Mouse (Mus musculus) CH12F3 (cell line): Measurements from ENCODE around the gene Slc17a7.
"Not testable (repeated sequence)": the region's sequence is repeated elsewhere in the genome, so short reads cannot be mapped to it uniquely, and the experiment has no call there.

Experiments
- in situ Hi-C: fragments of 300-500 bp; cut with MboI; formaldehyde crosslinking; loops from 2 replicates; pipeline ENCODE4 v1.14.3; 2020; ENCODE audit warnings: low sequenced_read_pairs

Gene Slc17a7

DNA sequence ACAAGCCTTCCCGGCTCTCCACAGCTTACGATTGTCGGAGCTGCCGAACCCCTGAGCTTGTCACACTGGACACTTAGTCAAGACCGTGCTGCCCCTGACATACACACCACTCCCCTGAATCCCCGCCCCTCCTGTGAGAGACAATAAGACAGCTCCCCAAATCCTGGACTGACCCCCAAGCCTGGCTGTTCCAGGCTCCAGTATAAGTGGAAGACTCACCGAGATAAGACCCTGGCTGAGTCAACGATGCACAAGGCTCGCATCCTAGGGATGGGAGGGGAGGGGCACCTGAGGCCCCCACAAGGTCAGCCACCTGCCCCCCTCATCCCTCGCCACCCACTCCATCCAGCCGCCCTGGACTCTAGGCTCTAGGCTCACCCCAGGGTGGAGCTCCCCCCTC lies 31.9 kb upstream of the Slc17a7 start:
- in situ Hi-C loops: no loop called here

- in situ Hi-C loops: no loop called here
Measured at GRCm38 (mm10) chr7:45133446-45134159, 30.1 kb upstream of the Slc17a7 start.

DNA sequence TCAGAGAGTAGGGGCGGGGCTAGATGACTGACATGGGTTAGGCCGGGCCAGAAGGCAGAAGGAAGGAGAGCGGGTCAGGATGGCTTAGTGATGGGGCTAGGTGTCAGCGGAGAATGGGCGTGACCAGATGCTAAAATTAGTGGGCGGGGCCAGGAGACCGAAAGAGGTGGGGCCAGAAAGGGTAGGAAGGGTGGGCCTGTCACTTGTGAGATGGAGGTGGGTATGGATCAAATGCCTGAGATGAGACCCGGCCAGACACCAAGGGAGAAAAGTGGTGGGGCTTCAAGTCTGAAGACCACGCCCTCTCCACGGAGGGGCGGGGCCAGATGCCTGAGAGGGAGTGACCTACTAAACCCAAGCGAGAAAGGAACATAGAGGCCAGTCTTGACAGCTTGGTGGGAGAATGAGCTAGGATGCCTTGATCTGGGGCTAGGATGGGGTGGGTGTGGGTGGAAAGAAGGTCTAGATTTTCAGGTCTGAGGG lies 29.2 kb upstream of the Slc17a7 start:
- in situ Hi-C loops: no loop called here

DNA sequence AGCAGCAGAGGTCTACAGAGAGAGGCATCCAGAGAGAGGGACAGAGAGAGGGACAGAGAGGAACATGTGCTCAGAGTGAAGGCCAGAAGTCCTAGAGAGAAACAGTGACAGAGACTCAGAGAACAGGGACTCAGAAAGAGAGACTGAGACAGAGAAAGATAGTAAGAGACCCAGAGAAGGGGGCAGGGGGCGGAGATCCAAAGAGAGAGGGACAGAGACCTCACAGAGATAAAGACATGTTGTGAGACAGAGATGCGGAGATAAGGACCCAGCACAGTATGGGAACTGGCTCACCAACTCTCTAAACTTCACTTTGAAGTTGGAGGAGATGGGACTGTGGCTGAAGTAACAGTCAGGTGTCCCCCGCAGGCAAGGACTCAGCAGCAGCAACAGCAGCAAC lies 28.4 kb upstream of the Slc17a7 start:
- in situ Hi-C loops: no loop called here

DNA sequence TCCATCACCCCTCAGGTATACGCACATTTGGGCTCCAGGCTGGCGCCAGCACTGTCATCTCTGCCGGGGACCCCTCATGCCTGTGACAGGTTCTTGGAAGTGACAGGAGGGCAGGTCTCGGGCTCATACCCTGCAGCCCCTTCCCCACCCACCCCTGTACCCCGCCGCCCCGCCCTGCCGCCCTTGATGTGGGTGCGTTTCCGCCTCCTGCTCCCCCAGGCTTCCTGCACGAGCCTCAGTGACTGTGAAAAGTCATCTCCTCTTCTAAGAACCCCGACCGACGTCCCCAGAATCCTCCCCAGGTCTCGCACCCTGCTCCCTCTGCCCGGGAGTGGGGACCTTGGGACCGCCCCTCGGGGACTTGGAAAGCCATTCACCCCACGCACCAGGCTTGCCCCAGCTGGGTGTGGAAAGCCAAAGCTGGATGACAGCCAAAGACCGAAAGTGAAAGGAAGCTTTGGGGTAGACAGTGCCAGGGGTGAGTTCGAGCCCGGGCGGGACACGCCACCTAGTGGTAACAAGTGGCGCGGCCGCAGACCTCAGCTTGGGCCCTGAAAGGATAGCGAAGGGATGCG lies 27.7 kb upstream of the Slc17a7 start, which contains the start of the genes Gm45713 and Flt3l:
TSS of gene Gm45713 (minus strand) at position 239 of the 575 bp plus-strand sequence.
TSS of gene Flt3l (minus strand) at position 440 of the 575 bp plus-strand sequence.
- in situ Hi-C loops: no loop called here

- in situ Hi-C loops: no loop called here
Measured at GRCm38 (mm10) chr7:45137171-45138006, 26.4 kb upstream of the Slc17a7 start.

DNA sequence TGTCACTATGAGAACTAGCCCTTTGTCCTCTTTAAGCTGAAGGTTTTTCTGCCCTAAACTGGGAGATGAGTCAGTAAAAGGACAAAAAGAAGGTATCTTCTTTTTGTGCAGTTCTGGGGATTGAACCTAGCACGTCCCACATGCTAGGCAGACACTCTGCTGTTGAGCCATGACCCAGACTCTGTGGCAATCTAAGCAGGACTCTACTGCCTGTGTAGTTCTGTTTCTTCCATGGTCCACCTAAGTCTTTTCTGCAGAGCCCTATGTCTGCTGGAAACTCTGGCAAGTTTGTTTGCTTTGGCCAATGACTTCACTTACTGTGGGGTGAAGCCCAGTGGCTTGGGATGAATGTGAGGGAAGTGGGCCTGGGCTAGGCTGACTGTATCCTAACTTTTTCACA lies 25.3 kb upstream of the Slc17a7 start:
- in situ Hi-C loops: no loop called here

DNA sequence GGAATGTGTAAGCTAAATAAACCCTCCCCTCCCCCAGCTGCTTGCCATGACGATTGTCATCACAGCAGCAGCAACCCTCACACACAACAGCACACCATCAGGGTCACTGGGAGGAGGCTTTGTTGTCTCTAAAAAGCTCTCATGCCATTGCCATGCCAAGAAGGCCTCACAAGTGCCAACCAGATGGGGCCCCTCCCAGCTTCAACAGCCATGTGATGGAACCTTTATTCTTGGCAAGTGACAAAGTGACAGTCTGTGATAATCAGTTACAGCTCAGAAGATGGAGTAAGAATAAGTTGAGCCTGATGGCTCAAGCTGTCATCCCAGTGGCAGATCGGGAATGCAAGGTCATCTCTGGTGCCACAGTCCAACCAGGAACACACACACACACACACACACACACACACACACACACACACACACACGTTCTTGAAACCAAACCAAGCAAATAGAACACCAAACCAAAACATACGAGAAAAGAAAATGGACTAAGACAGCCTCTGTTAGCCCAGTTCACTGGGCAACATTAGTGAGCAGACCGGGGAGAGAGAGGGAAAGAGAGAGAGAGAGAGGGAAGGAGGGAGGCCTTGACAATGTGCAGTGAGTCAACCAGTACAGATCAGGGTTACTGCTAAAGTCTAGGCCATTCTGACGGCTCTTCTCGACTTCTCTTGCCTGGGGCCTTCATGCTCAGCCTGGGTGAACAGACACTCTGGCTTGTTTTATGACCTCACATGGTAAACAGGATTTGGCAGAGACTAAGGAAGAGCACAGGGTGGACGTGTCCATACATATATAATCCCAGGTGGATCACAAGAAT lies 23.6 kb upstream of the Slc17a7 start:
- in situ Hi-C loops: no loop called here

DNA sequence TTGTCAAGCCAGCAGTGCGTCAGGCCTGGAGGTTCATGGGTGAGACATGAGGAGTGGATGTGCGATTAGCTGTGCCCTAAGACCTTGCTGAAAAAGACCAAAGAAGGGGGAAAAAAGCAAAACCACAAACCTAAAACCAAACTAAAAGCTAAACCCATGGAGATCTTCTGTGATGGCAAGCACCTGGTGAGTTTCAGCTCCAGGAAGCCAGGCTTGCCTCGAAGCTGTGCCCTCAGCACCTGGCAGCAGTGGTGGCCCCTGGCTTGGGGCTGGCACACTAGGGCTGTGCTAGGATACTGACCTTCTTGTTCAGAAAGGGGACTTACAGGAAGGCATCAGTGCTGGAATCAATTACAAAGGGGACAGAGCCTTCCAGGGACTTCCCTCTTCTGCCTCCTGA lies 22.4 kb upstream of the Slc17a7 start:
- in situ Hi-C loops: no loop called here

- in situ Hi-C loops: no loop called here
Measured at GRCm38 (mm10) chr7:45141914-45142313, 21.8 kb upstream of the Slc17a7 start.

GRCm38 (mm10) chr7:45144368-45145174 lies 19.2 kb upstream of the Slc17a7 start:
- in situ Hi-C loops: no loop called here

GRCm38 (mm10) chr7:45145460-45145859 lies 18.3 kb upstream of the Slc17a7 start:
- in situ Hi-C loops: no loop called here

- in situ Hi-C loops: no loop called here
Measured at GRCm38 (mm10) chr7:45147267-45147666, 16.5 kb upstream of the Slc17a7 start.

GRCm38 (mm10) chr7:45147899-45148298 lies 15.8 kb upstream of the Slc17a7 start:
- in situ Hi-C loops: no loop called here

GRCm38 (mm10) chr7:45148534-45149098 lies 15.1 kb upstream of the Slc17a7 start:
- in situ Hi-C loops: no loop called here

- in situ Hi-C loops: no loop called here
Measured at GRCm38 (mm10) chr7:45149545-45149944, 14.2 kb upstream of the Slc17a7 start.

- in situ Hi-C loops: no loop called here
Measured at GRCm38 (mm10) chr7:45150321-45150720, 13.4 kb upstream of the Slc17a7 start.

DNA sequence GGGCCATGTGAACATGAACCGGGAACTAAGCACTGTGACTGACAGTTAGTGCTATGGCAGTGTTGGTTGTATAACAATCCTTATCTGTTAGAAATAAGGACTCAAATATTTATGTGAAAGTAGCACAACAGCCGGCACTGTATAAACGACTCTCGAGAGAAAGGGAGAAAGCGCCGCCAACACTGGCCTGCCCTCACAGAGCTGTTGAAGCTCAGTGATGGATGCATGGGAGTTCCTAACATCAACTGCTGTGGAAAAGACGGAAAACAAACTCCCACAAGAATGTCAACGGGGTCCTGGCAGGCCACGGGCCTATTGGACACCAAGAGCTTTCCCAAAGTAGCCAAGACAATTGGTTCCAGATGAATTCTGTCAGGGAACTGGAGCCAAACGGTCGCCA lies 12.4 kb upstream of the Slc17a7 start:
- in situ Hi-C loops: no loop called here

DNA sequence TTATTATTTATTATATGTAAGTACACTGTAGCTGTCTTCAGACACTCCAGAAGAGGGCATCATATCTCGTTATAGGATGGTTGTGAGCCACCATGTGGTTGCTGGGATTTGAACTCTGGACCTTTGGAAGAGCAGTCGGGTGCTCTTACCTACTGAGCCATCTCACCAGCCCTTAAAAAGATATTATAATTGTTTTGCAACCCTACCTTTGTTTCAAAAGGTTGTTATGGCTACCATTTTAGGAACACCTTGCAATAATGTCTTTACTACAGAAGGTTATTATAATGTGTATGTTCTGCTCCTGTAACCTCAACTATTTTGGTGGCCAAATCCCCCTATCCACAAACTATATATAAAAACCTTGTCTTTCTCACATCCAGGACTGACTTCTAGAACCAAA lies 10.7 kb upstream of the Slc17a7 start:
- in situ Hi-C loops: not testable (repeated sequence)

GRCm38 (mm10) chr7:45153586-45153985 lies 10.2 kb upstream of the Slc17a7 start:
- in situ Hi-C loops: no loop called here
